ENCODE assay signal across 18 mouse cellular contexts in genomic region chr4:33797964-33798363, GRCm38 (mm10).
DNase-seq lines count a peak whose midpoint lies in the region; ATAC-seq and TF ChIP-seq lines count a peak whose summit lies in the region.
"Had no signal": no experiment of that assay in that cellular context is flagged by ENCODE, and none has a peak within 500 bp of the region (broad histone marks: within the 10 kb centered on the region; RNA-seq: fewer than 3 reads in every experiment).

No protein-coding gene starts in this region.

- WGBS in midbrain, embryonic 14.5 days, result 90% methylated on average over 4 of the region's 4 CpGs
- 96% methylated on average over 4 of the region's 4 CpGs for WGBS in midbrain, postnatal 0 days

- H3K4me2 ChIP-seq in midbrain, embryonic 14.5 days (ENCODE audit: low read length), result no peak overlapping the region
- H3K4me2 ChIP-seq in midbrain, postnatal 0 days (ENCODE audit: low read depth, low read length, poor library complexity, severe bottlenecking), result no peak overlapping the region
- H3K4me2 ChIP-seq: hindbrain, embryonic 12.5 days; limb, embryonic 13.5 days; lung, embryonic 15.5 days had no signal

- no peaks in the 10 kb centered on the region for H3K36me3 ChIP-seq in midbrain, embryonic 14.5 days (ENCODE audit: control insufficient read depth, insufficient read depth, low read length)
- H3K36me3 ChIP-seq in midbrain, postnatal 0 days (ENCODE audit: insufficient read depth, low read length), result no peaks in the 10 kb centered on the region
- H3K36me3 ChIP-seq: heart, embryonic 10.5 days; hindbrain, embryonic 12.5 days; limb, embryonic 13.5 days; lung, embryonic 15.5 days had no signal

- H3K27me3 ChIP-seq in midbrain, embryonic 14.5 days (ENCODE audit: control insufficient read depth, insufficient read depth, low read length), result no peaks in the 10 kb centered on the region
- H3K27me3 ChIP-seq in midbrain, postnatal 0 days (ENCODE audit: insufficient read depth, low read length), result no peaks in the 10 kb centered on the region
- H3K27me3 ChIP-seq: hindbrain, embryonic 12.5 days; limb, embryonic 13.5 days; lung, embryonic 15.5 days had no signal

- peak; percentile 76 for ATAC-seq in frontal cortex, adult (ENCODE audit: low TSS enrichment)
- ATAC-seq in midbrain, embryonic 14.5 days (ENCODE audit: low FRiP score, low TSS enrichment), result no peak
- ATAC-seq in midbrain, postnatal 0 days (ENCODE audit: low FRiP score), result no peak

- 0 out of 2 replicates have a peak, but pooled peaks cover 3% of the 10 kb centered on the region for H3K4me1 ChIP-seq in midbrain, embryonic 14.5 days (ENCODE audit: control insufficient read depth, insufficient read depth, low read length)
- no peaks in the 10 kb centered on the region for H3K4me1 ChIP-seq in midbrain, postnatal 0 days (ENCODE audit: insufficient read depth, low read length)
- H3K4me1 ChIP-seq: heart, embryonic 10.5 days; hindbrain, embryonic 12.5 days; limb, embryonic 13.5 days; lung, embryonic 15.5 days had no signal

- 0 out of 2 replicates have a peak overlapping the region, but pooled peaks have one; percentile 0 for H3K27ac ChIP-seq in midbrain, embryonic 14.5 days (replicated peaks; ENCODE audit: low read depth, low read length)
- H3K27ac ChIP-seq in midbrain, postnatal 0 days (ENCODE audit: low read depth, low read length), result no peak overlapping the region
- H3K27ac ChIP-seq: heart, embryonic 10.5 days; hindbrain, embryonic 12.5 days; limb, embryonic 13.5 days; liver, embryonic 14.5 days; lung, embryonic 15.5 days had no signal

- no peaks in the 10 kb centered on the region; the same call in 1 of the 2 replicates for H3K9me3 ChIP-seq in midbrain, embryonic 14.5 days (ENCODE audit: control insufficient read depth, low read length)
- H3K9me3 ChIP-seq in midbrain, postnatal 0 days (ENCODE audit: low read length), result no peaks in the 10 kb centered on the region
- H3K9me3 ChIP-seq: heart, embryonic 10.5 days; hindbrain, embryonic 12.5 days; limb, embryonic 13.5 days; lung, embryonic 15.5 days had no signal

- H3K4me3 ChIP-seq in midbrain, embryonic 14.5 days (replicated peaks; ENCODE audit: low read depth, low read length), result no peak overlapping the region
- no peak overlapping the region for H3K4me3 ChIP-seq in midbrain, postnatal 0 days (ENCODE audit: low read depth, low read length)
- H3K4me3 ChIP-seq: heart, embryonic 10.5 days; hindbrain, embryonic 12.5 days; limb, embryonic 13.5 days; lung, embryonic 15.5 days; myocyte had no signal

- no peak for DNase-seq in frontal cortex, postnatal 14 days (ENCODE audit: low spot score in 2 of 2)
- DNase-seq in midbrain, embryonic 14.5 days, result no peak
- no peak for DNase-seq in midbrain, postnatal 0 days (ENCODE audit: low spot score)
- peak; percentile 46 for DNase-seq in cerebellum, adult 11-12 months
- peak; percentile 83 for DNase-seq in cerebellum, adult 9-10 months
- no peak for DNase-seq in liver
- DNase-seq: embryo, embryonic 11 days; heart, postnatal 10 days; kidney, adult 2 months; kidney, postnatal 10 days; lung, postnatal 4 days had no signal

- no peak overlapping the region for H3K9ac ChIP-seq in midbrain, embryonic 14.5 days (replicated peaks; ENCODE audit: low read length)
- H3K9ac ChIP-seq in midbrain, postnatal 0 days (replicated peaks; ENCODE audit: low read length, poor library complexity, severe bottlenecking), result no peak overlapping the region
- H3K9ac ChIP-seq: hindbrain, embryonic 12.5 days; limb, embryonic 13.5 days; liver, embryonic 14.5 days; lung, embryonic 15.5 days had no signal

- TF ChIP-seq CTCF in midbrain, postnatal 0 days (IDR thresholded peaks at IDR 0.05), result no peak

Comparison
In these comparisons a context has a peak if more than half of its experiments do, and no peak if none do; other contexts are left out.
1. DNase-seq: peak in cerebellum, adult 11-12 months (single experiment) and cerebellum, adult 9-10 months (single experiment); none in frontal cortex, postnatal 14 days (0 of 2), midbrain, embryonic 14.5 days (single experiment), midbrain, postnatal 0 days (single experiment) and liver (single experiment).